Mouse (Mus musculus): ENCODE measurements around the gene Eef1akmt3.

- no peak for TF ChIP-seq CTCF (IDR thresholded peaks at IDR 0.05; ENCODE audit: low read depth)
- TF ChIP-seq EP300 (IDR thresholded peaks at IDR 0.05; ENCODE audit: low read depth): no peak
These were observed 24.7 kb upstream of the Eef1akmt3 start for GRCm38 (mm10) chr10:127065981-127066380.

Measured in liver, postnatal 0 days (tissue).